Comparison of ENCODE assay signal across 8 mouse cellular contexts in the genomic region with DNA sequence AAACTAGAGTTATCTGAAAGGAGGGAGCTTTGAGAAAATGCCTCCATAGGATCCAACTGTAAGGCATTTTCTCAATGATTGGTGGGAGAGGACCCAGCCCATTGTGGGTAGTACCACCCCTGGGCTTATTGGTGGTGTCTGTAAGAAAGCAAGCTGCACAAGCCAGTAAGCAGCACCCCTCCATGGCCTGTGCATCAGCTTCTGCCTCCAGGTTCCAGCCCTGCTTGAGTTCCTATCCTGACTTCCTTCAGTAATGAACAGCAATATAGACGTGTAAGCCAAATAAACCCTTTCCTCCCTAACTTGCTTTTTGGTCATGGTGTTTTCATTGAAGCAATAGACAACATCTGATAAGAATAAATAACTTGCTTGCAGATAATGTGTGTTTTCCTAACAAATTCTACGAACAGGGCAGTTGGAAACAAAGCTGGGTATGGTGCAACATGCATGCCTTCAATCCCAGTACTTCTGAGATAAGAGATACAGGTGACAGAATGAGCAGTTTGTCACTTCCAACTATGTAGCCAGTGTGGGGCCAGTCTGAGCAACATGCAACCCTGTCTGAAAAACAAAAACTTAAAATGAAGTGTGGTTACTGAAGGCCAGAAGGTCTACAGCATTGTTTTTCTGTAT. TPM values are rescaled to one million over a fixed set of nuclear protein-coding genes. Genes with fewer than 3 reads are reported as not detected.
DNase-seq lines count a peak whose midpoint lies in the region; ATAC-seq and TF ChIP-seq lines count a peak whose summit lies in the region.

No protein-coding gene starts in this region.

- peak overlapping the region; percentile 83 for H3K4me2 ChIP-seq in embryonic facial prominence, embryonic 13.5 days
- H3K4me2 ChIP-seq in intestine, postnatal 0 days (replicated peaks; ENCODE audit: low read depth) = peak overlapping the region; percentile 72
- peak overlapping the region; percentile 72 for H3K4me2 ChIP-seq in neural tube, embryonic 13.5 days

- peak overlapping the region; percentile 98 for H3K4me3 ChIP-seq in layer of hippocampus, adult 2 months
- H3K4me3 ChIP-seq in embryonic facial prominence, embryonic 13.5 days = peak overlapping the region; percentile 93
- H3K4me3 ChIP-seq in intestine, postnatal 0 days (ENCODE audit: low read depth, low read length) = peak overlapping the region; percentile 90
- H3K4me3 ChIP-seq in neural tube, embryonic 13.5 days = peak overlapping the region; percentile 96

- TF ChIP-seq CTCF in layer of hippocampus, adult 2 months (conservative IDR thresholded peaks at IDR 0.05) = no peak
- no peak for TF ChIP-seq CTCF in intestine, postnatal 0 days (IDR thresholded peaks at IDR 0.05; ENCODE audit: low read depth)

- WGBS in embryonic facial prominence, embryonic 13.5 days = 33% methylated on average over 2 of the region's 2 CpGs
- WGBS in intestine, postnatal 0 days = 16% methylated on average over 2 of the region's 2 CpGs
- WGBS in neural tube, embryonic 13.5 days = 40% methylated on average over 2 of the region's 2 CpGs

- H3K4me1 ChIP-seq in embryonic facial prominence, embryonic 13.5 days = peaks cover 31% of the 10 kb centered on the region
- H3K4me1 ChIP-seq in intestine, postnatal 0 days (replicated peaks; ENCODE audit: control insufficient read depth, insufficient read depth, low read length) = no peaks in the 10 kb centered on the region
- peaks cover 42% of the 10 kb centered on the region for H3K4me1 ChIP-seq in neural tube, embryonic 13.5 days (replicated peaks)

- H3K27ac ChIP-seq in layer of hippocampus, adult 2 months = peak overlapping the region; percentile 93
- H3K27ac ChIP-seq in embryonic facial prominence, embryonic 13.5 days = peak overlapping the region; percentile 95
- peak overlapping the region; percentile 96 for H3K27ac ChIP-seq in intestine, postnatal 0 days (ENCODE audit: low read depth, low read length)
- H3K27ac ChIP-seq in neural tube, embryonic 13.5 days (replicated peaks) = peak overlapping the region; percentile 91

- no peak for DNase-seq in layer of hippocampus, adult 2 months (ENCODE audit: low spot score in 2 of 2)
- no peak for DNase-seq in layer of hippocampus, adult 8-10 months (ENCODE audit: low spot score in 2 of 2)
- no peak for DNase-seq in retina, embryonic 14.5 days (ENCODE audit: low spot score)
- DNase-seq in layer of hippocampus, postnatal 36 days = no peak
- DNase-seq in embryo, embryonic 10 days (ENCODE audit: low spot score) = no peak

- H3K9me3 ChIP-seq in embryonic facial prominence, embryonic 13.5 days = no peaks in the 10 kb centered on the region
- no peaks in the 10 kb centered on the region for H3K9me3 ChIP-seq in intestine, postnatal 0 days (ENCODE audit: control insufficient read depth)
- no peaks in the 10 kb centered on the region for H3K9me3 ChIP-seq in neural tube, embryonic 13.5 days

- H3K36me3 ChIP-seq in embryonic facial prominence, embryonic 13.5 days = peaks cover 17% of the 10 kb centered on the region
- peaks cover 4% of the 10 kb centered on the region; the same call in 1 of the 2 replicates for H3K36me3 ChIP-seq in intestine, postnatal 0 days (ENCODE audit: control insufficient read depth, insufficient read depth)
- peaks cover 21% of the 10 kb centered on the region for H3K36me3 ChIP-seq in neural tube, embryonic 13.5 days

- no peak for ATAC-seq in embryonic facial prominence, embryonic 13.5 days (ENCODE audit: insufficient number of reproducible peaks, insufficient read depth, low FRiP score, low TSS enrichment, low read depth)
- 0 out of 2 replicates have a peak, but pooled peaks have one; percentile 0 for ATAC-seq in intestine, postnatal 0 days
- peak; percentile 12; the same call in 1 of the 2 replicates for ATAC-seq in neural tube, embryonic 13.5 days (ENCODE audit: low read depth)

- peak overlapping the region; percentile 83 for H3K9ac ChIP-seq in embryonic facial prominence, embryonic 13.5 days
- H3K9ac ChIP-seq in intestine, postnatal 0 days (ENCODE audit: low read depth, low read length) = peak overlapping the region; percentile 87
- peak overlapping the region; percentile 77 for H3K9ac ChIP-seq in neural tube, embryonic 13.5 days

- H3K27me3 ChIP-seq in embryonic facial prominence, embryonic 13.5 days = no peaks in the 10 kb centered on the region
- H3K27me3 ChIP-seq in intestine, postnatal 0 days (replicated peaks; ENCODE audit: control insufficient read depth, insufficient read depth, low read length) = no peaks in the 10 kb centered on the region
- H3K27me3 ChIP-seq in neural tube, embryonic 13.5 days = no peaks in the 10 kb centered on the region

RNA-seq across cellular contexts. Expression of gene Nap1l4, which starts 0.8 kb away (rescaled TPM):
- 100 to 1,000 TPM; 106 to 119 TPM for total RNA-seq in layer of hippocampus, adult 2 months (2021)
- 100 to 1,000 TPM in 3 of 4 experiments, 10 to 100 TPM in 1; 97.7 to 112 (median 104) TPM for total RNA-seq in layer of hippocampus, adult 8-10 months (2022)
- 262 and 282 TPM in 2 replicates for polyA plus RNA-seq in embryonic facial prominence, embryonic 13.5 days (2015; fragmentation: Nextera tagmentation; extraction: Ambion mirVana)
- 79.9 and 85.0 TPM in 2 replicates for polyA plus RNA-seq in intestine, postnatal 0 days (2015; fragmentation: Nextera tagmentation; extraction: Ambion mirVana)
- polyA plus RNA-seq in neural tube, embryonic 13.5 days (2015; fragmentation: Nextera tagmentation; extraction: Ambion mirVana) = 310 and 312 TPM in 2 replicates
- 100 to 1,000 TPM; 114 to 122 TPM for total RNA-seq in layer of hippocampus, postnatal 36 days (2021)

RNA-seq across cellular contexts. Expression of gene Phlda2, which starts 46.8 kb away (rescaled TPM):
- not detected for total RNA-seq in layer of hippocampus, adult 2 months (2021)
- total RNA-seq in layer of hippocampus, adult 8-10 months (2022) = under 1 TPM in 1 of 4 experiments, not detected in 3; 0.66 TPM
- 7.0 and 8.5 TPM in 2 replicates for polyA plus RNA-seq in embryonic facial prominence, embryonic 13.5 days (2015; fragmentation: Nextera tagmentation; extraction: Ambion mirVana)
- polyA plus RNA-seq in intestine, postnatal 0 days (2015; fragmentation: Nextera tagmentation; extraction: Ambion mirVana) = 1.0 and 1.3 TPM in 2 replicates
- polyA plus RNA-seq in neural tube, embryonic 13.5 days (2015; fragmentation: Nextera tagmentation; extraction: Ambion mirVana) = 0.45 and 0.84 TPM in 2 replicates
- not detected for total RNA-seq in layer of hippocampus, postnatal 36 days (2021)

RNA-seq across cellular contexts. Expression of gene Cars, which starts 50.2 kb away (rescaled TPM):
- total RNA-seq in layer of hippocampus, adult 2 months (2021) = 10 to 100 TPM; 38.4 to 42.0 TPM
- 10 to 100 TPM; 48.3 to 57.0 (median 53.5) TPM for total RNA-seq in layer of hippocampus, adult 8-10 months (2022)
- polyA plus RNA-seq in embryonic facial prominence, embryonic 13.5 days (2015; fragmentation: Nextera tagmentation; extraction: Ambion mirVana) = 59.2 and 61.8 TPM in 2 replicates
- 19.3 and 21.1 TPM in 2 replicates for polyA plus RNA-seq in intestine, postnatal 0 days (2015; fragmentation: Nextera tagmentation; extraction: Ambion mirVana)
- polyA plus RNA-seq in neural tube, embryonic 13.5 days (2015; fragmentation: Nextera tagmentation; extraction: Ambion mirVana) = 57.8 and 61.5 TPM in 2 replicates
- 10 to 100 TPM; 46.3 to 51.5 TPM for total RNA-seq in layer of hippocampus, postnatal 36 days (2021)
